Mouse (Mus musculus) hematopoietic stem cell, adult 5-6 weeks (primary cell): ENCODE results near the gene Gm4894. TPM values are rescaled to one million over a fixed set of nuclear protein-coding genes. Genes with fewer than 3 reads are reported as not detected.

ENCODE experiments used
- total RNA-seq: library from RNA; stranded (forward); fragments of 172-1452, 232-1000 nt; gene quantifications from 2 replicates; pipeline ENCODE4 v1.2.3, GENCODE M21; 2017

Gm4894 gene
- total RNA-seq, 1 experiment from 2014 or later: not detected

Other genes starting within 250 kb of the Gm4894 start
- 33.0 and 33.4 TPM in 2 replicates for gene Zw10, start 194.9 kb upstream of the Gm4894 start, total RNA-seq
- not detected in 2 replicates for gene Tmprss5, start 169.3 kb upstream of the Gm4894 start, total RNA-seq
- not detected in 2 replicates for gene Drd2, start 90.1 kb downstream of the Gm4894 start, total RNA-seq
- gene Ankk1, start 176.5 kb downstream of the Gm4894 start, total RNA-seq: not detected in 2 replicates
- 2.8 and 4.1 TPM in 2 replicates for gene Ttc12, start 235.7 kb downstream of the Gm4894 start, total RNA-seq